Mouse (Mus musculus) T-helper 2 cell (primary cell): ENCODE results near the gene Sobp.

Experiments used
- in situ Hi-C: fragments of 300-600 bp; cut with MboI, MseI; formaldehyde crosslinking; loops from one replicate; pipeline ENCODE4 v1.15.1; 2025; ENCODE audit warnings: high pct_unique_total_duplicates

Gene Sobp

GRCm38 (mm10) chr10:42953601-42954000, 220.7 kb downstream of the Sobp start:
- in situ Hi-C loops = no loop called here
